Mouse (Mus musculus) stomach, adult 2 months (tissue): ENCODE data around the gene Tgtp2. TPM values are rescaled to one million over a fixed set of nuclear protein-coding genes. Genes with fewer than 3 reads are reported as not detected.

Experiments used
- polyA plus RNA-seq: library from polyadenylated mRNA; depleted of rRNA; stranded (reverse); fragments of >200 nt; gene quantifications from 2 replicates; pipeline ENCODE4 v1.2.3, GENCODE M21; 2012; rRNA removed

Tgtp2 gene
- 0.09 and 0.44 TPM in 2 replicates for polyA plus RNA-seq

GRCm38 (mm10) chr11:49063713-49064469 lies at the start of gene Tgtp2:
TSS of gene Tgtp2 (minus strand) at chr11:49064206.

GRCm38 (mm10) chr11:49076001-49076757 lies 12.2 kb upstream of the Tgtp2 start, which contains the start of gene Ifi47:
TSS of gene Ifi47 (plus strand) at chr11:49076587.

GRCm38 (mm10) chr11:49051093-49051891 lies 12.7 kb downstream of the Tgtp2 start, which contains the start of gene 9930111J21Rik2:
TSS of gene 9930111J21Rik2 (minus strand) at chr11:49051242.

Other genes starting within 250 kb of the Tgtp2 start
- 14.3 and 15.4 TPM in 2 replicates for gene Trim41, start 246.9 kb downstream of the Tgtp2 start, polyA plus RNA-seq
- gene Trim7, start 238.1 kb downstream of the Tgtp2 start, polyA plus RNA-seq, result 5.8 and 7.1 TPM in 2 replicates
- gene Gm12184, start 237.6 kb downstream of the Tgtp2 start, polyA plus RNA-seq, result 0.47 and 2.5 TPM in 2 replicates
- gene Irgm1, start 192.5 kb downstream of the Tgtp2 start, polyA plus RNA-seq, result 0.69 and 1.2 TPM in 2 replicates
- not detected in 2 replicates for gene Gm5431, start 162.0 kb downstream of the Tgtp2 start, polyA plus RNA-seq
- 0.68 TPM in 2 replicates for gene Psme2b, start 118.0 kb downstream of the Tgtp2 start, polyA plus RNA-seq
- 0.08 TPM in 1 of 2 replicates, not detected in the other for gene Olfr56, start 85.3 kb downstream of the Tgtp2 start, polyA plus RNA-seq
- gene 9930111J21Rik1, start 84.8 kb downstream of the Tgtp2 start, polyA plus RNA-seq, result 0.15 and 0.23 TPM in 2 replicates
- gene Gm12185, start 72.0 kb downstream of the Tgtp2 start, polyA plus RNA-seq, result not detected in 2 replicates
- 0.02 and 0.05 TPM in 2 replicates for gene Tgtp1, start 70.0 kb downstream of the Tgtp2 start, polyA plus RNA-seq
- gene 9930111J21Rik2, start 13.0 kb downstream of the Tgtp2 start, polyA plus RNA-seq, result 0.02 and 0.11 TPM in 2 replicates
- 0.30 and 0.34 TPM in 2 replicates for gene Ifi47, start 12.4 kb upstream of the Tgtp2 start, polyA plus RNA-seq
- 0.04 and 1.4 TPM in 2 replicates for gene Olfr1396, start 50.7 kb upstream of the Tgtp2 start, polyA plus RNA-seq
- gene Olfr1395, start 78.1 kb upstream of the Tgtp2 start, polyA plus RNA-seq, result not detected in 2 replicates
- not detected in 2 replicates for gene Olfr1394, start 90.2 kb upstream of the Tgtp2 start, polyA plus RNA-seq
- gene Btnl9, start 123.0 kb upstream of the Tgtp2 start, polyA plus RNA-seq, result 7.0 and 12.5 TPM in 2 replicates
- 0.22 and 0.39 TPM in 2 replicates for gene Zfp62, start 139.1 kb upstream of the Tgtp2 start, polyA plus RNA-seq
- 48.7 and 50.1 TPM in 2 replicates for gene Mgat1, start 180.0 kb upstream of the Tgtp2 start, polyA plus RNA-seq
- gene Olfr1393, start 214.1 kb upstream of the Tgtp2 start, polyA plus RNA-seq, result not detected in 2 replicates
- gene Olfr1392, start 221.1 kb upstream of the Tgtp2 start, polyA plus RNA-seq, result not detected in 2 replicates
- gene Olfr10, start 240.5 kb upstream of the Tgtp2 start, polyA plus RNA-seq, result not detected in 2 replicates